Mouse (Mus musculus) kidney, adult 2 months (tissue): ENCODE measurements around the gene Hba-x.

Experiments
- CTCF ChIP-seq: fragments of 200-500 bp; conservative IDR thresholded peaks from 2 replicates; pipeline ENCODE4 v1.5.1; 2011; ENCODE audit warnings: low read depth, mild to moderate bottlenecking, control low read depth, low read length, moderate library complexity, mixed read lengths; ENCODE audit not compliant: insufficient read depth, insufficient read length
- POLR2A ChIP-seq: fragments of 200-500 bp; IDR thresholded peaks from one replicate; pipeline ENCODE4 v1.6.1; 2011; ENCODE audit warnings: low read depth, low read length, control low read depth

DNA sequence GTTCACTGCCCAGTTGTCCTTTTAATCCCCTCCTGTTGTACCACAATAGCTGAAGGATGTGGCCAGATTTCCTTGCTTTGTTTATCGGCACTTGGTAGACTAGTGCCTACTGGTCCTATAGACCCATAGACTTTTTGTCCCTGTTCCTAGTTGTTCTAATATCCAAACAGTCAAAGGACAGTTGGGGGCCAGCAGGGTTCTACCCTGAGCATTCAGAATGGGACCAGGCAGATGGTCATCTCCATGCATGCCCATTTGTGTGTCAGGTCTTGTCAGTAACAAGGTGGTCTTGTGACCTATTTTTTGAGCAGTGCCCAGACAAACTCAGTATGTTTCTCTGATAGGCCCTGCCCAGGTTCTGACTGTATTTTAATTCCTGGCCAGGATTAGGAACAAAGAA lies 49.2 kb upstream of the Hba-x start:
- TF ChIP-seq CTCF (no peak), POLR2A (no peak)
